In genomic region chr14:78482385-78483231, GRCm38 (mm10) we compare ENCODE assay signal across 8 mouse cellular contexts. TPM values are rescaled to one million over a fixed set of nuclear protein-coding genes. Genes with fewer than 3 reads are reported as not detected.
DNase-seq lines count a peak whose midpoint lies in the region; ATAC-seq and TF ChIP-seq lines count a peak whose summit lies in the region.

No protein-coding gene starts in this region.

- H3K9me3 ChIP-seq in forebrain, embryonic 10.5 days = no peaks in the 10 kb centered on the region
- H3K9me3 ChIP-seq in hindbrain, embryonic 11.5 days (ENCODE audit: control insufficient read depth, low read length) = no peaks in the 10 kb centered on the region
- H3K9me3 ChIP-seq in lung, embryonic 16.5 days (ENCODE audit: control insufficient read depth, low read length) = no peaks in the 10 kb centered on the region

- H3K4me3 ChIP-seq in bone marrow macrophage, adult 2 months (ENCODE audit: insufficient read depth, low read length) = no peak overlapping the region
- no peak overlapping the region for H3K4me3 ChIP-seq in forebrain, embryonic 10.5 days
- no peak overlapping the region for H3K4me3 ChIP-seq in hindbrain, embryonic 11.5 days (ENCODE audit: low read depth, low read length)
- H3K4me3 ChIP-seq in lung, embryonic 16.5 days (ENCODE audit: low read length) = no peak overlapping the region

- H3K27ac ChIP-seq in bone marrow macrophage, adult 2 months (ENCODE audit: insufficient read depth, low read depth, low read length) = no peak overlapping the region
- no peak overlapping the region for H3K27ac ChIP-seq in forebrain, embryonic 10.5 days
- no peak overlapping the region for H3K27ac ChIP-seq in hindbrain, embryonic 11.5 days (ENCODE audit: low read depth, low read length)
- no peak overlapping the region for H3K27ac ChIP-seq in lung, embryonic 16.5 days (ENCODE audit: low read length)

- H3K9ac ChIP-seq in hindbrain, embryonic 11.5 days (ENCODE audit: low read depth, low read length) = no peak overlapping the region
- peak overlapping the region; percentile 52; the same call in 1 of the 2 replicates for H3K9ac ChIP-seq in lung, embryonic 16.5 days (ENCODE audit: low read length)

- TF ChIP-seq POLR2A in bone marrow macrophage, adult 2 months (IDR thresholded peaks at IDR 0.05; ENCODE audit: borderline replicate concordance, low read depth, low read length) = no peak

- peak; percentile 75 for ATAC-seq in hindbrain, embryonic 11.5 days (ENCODE audit: low FRiP score)
- ATAC-seq in lung, embryonic 16.5 days (ENCODE audit: low read depth) = peak; percentile 91
- ATAC-seq in monocyte, adult 5-6 weeks (replicated peaks; ENCODE audit: insufficient number of reproducible peaks, low FRiP score, low TSS enrichment, poor library complexity, severe bottlenecking) = no peak; the same call in 1 of the 2 replicates

- H3K27me3 ChIP-seq in forebrain, embryonic 10.5 days (ENCODE audit: poor library complexity, severe bottlenecking) = no peaks in the 10 kb centered on the region
- no peaks in the 10 kb centered on the region for H3K27me3 ChIP-seq in hindbrain, embryonic 11.5 days (ENCODE audit: control insufficient read depth, insufficient read depth, low read length)
- no peaks in the 10 kb centered on the region for H3K27me3 ChIP-seq in lung, embryonic 16.5 days (ENCODE audit: control insufficient read depth, insufficient read depth, low read depth, low read length)

- peak; percentile 40; the same call in 1 of the 2 replicates for TF ChIP-seq CTCF in bone marrow macrophage, adult 2 months (IDR thresholded peaks at IDR 0.05; ENCODE audit: low read depth, low read length)

- peaks cover 11% of the 10 kb centered on the region for H3K4me1 ChIP-seq in bone marrow macrophage, adult 2 months (ENCODE audit: control insufficient read depth, insufficient read depth, low read length)
- peaks cover 4% of the 10 kb centered on the region; the same call in 1 of the 2 replicates for H3K4me1 ChIP-seq in forebrain, embryonic 10.5 days
- H3K4me1 ChIP-seq in hindbrain, embryonic 11.5 days (replicated peaks; ENCODE audit: control insufficient read depth, insufficient read depth, low read length) = no peaks in the 10 kb centered on the region
- no peaks in the 10 kb centered on the region for H3K4me1 ChIP-seq in lung, embryonic 16.5 days (replicated peaks; ENCODE audit: control insufficient read depth, insufficient read depth, low read length)

- H3K36me3 ChIP-seq in forebrain, embryonic 10.5 days (replicated peaks) = no peaks in the 10 kb centered on the region
- no peaks in the 10 kb centered on the region for H3K36me3 ChIP-seq in hindbrain, embryonic 11.5 days (ENCODE audit: control insufficient read depth, insufficient read depth, low read length)
- no peaks in the 10 kb centered on the region for H3K36me3 ChIP-seq in lung, embryonic 16.5 days (ENCODE audit: control insufficient read depth, insufficient read depth, low read length)

- H3K4me2 ChIP-seq in hindbrain, embryonic 11.5 days (replicated peaks; ENCODE audit: low read depth, low read length) = no peak overlapping the region
- H3K4me2 ChIP-seq in lung, embryonic 16.5 days (ENCODE audit: low read depth, low read length) = peak overlapping the region; percentile 29; the same call in 1 of the 2 replicates

- WGBS in forebrain, embryonic 10.5 days = 24% methylated on average over 14 of the region's 14 CpGs
- WGBS in hindbrain, embryonic 11.5 days = 26% methylated on average over 14 of the region's 14 CpGs
- WGBS in lung, embryonic 16.5 days = 21% methylated on average over 14 of the region's 14 CpGs

- DNase-seq in ES-CJ7 (ENCODE audit: low read depth, low spot score) = peak; percentile 72
- DNase-seq in forebrain, embryonic 10.5 days (ENCODE audit: extremely low spot score, low spot score) = peak; percentile 35
- DNase-seq in hindbrain, embryonic 11.5 days (ENCODE audit: low spot score) = peak; percentile 52
- DNase-seq in layer of hippocampus, postnatal 14 days (ENCODE audit: low spot score in 2 of 2) = peak; percentile 60 to 74
- DNase-seq in retina, embryonic 14.5 days (ENCODE audit: low spot score) = peak; percentile 71

RNA-seq across cellular contexts. Expression of gene Akap11, which starts 54.0 kb away (rescaled TPM):
- 12.6 and 14.8 TPM in 2 replicates for polyA plus RNA-seq in bone marrow macrophage, adult 2 months (2012; ENCODE audit: insufficient read depth, insufficient read length, missing spikeins)
- 18.2 and 18.7 TPM in 2 replicates for polyA plus RNA-seq in forebrain, embryonic 10.5 days (2016; fragmentation: Nextera tagmentation; extraction: Ambion mirVana)
- polyA plus RNA-seq in hindbrain, embryonic 11.5 days (2014; fragmentation: Nextera tagmentation; extraction: Ambion mirVana) = 21.9 and 25.7 TPM in 2 replicates
- 100 to 1,000 TPM; 169 to 185 TPM for total RNA-seq in layer of hippocampus, postnatal 14 days (2021)
- 18.1 and 19.1 TPM in 2 replicates for polyA plus RNA-seq in lung, embryonic 16.5 days (2015; fragmentation: Nextera tagmentation; extraction: Ambion mirVana)
- total RNA-seq in monocyte, adult 5-6 weeks (2017) = 23.1 to 41.9 TPM (median 32.7 TPM) in 3 replicates
